8 mouse cellular contexts compared by ENCODE assay signal in genomic region chr6:135150311-135150710, GRCm38 (mm10). TPM values are rescaled to one million over a fixed set of nuclear protein-coding genes. Genes with fewer than 3 reads are reported as not detected.
DNase-seq lines count a peak whose midpoint lies in the region; ATAC-seq and TF ChIP-seq lines count a peak whose summit lies in the region.
"Had no signal": no experiment of that assay in that cellular context is flagged by ENCODE, and none has a peak within 500 bp of the region (broad histone marks: within the 10 kb centered on the region; RNA-seq: fewer than 3 reads in every experiment).

No protein-coding gene starts in this region.

- peaks cover 15% of the 10 kb centered on the region for H3K9me3 ChIP-seq in G1E (replicated peaks)
- 0 out of 2 replicates have a peak, but pooled peaks cover 2% of the 10 kb centered on the region for H3K9me3 ChIP-seq in limb, embryonic 11.5 days (ENCODE audit: control insufficient read depth, low read length)
- H3K9me3 ChIP-seq: embryonic facial prominence, embryonic 15.5 days had no signal

- H3K4me1 ChIP-seq in G1E (ENCODE audit: insufficient read depth, low read depth, low read length), result no peaks in the 10 kb centered on the region
- no peaks in the 10 kb centered on the region for H3K4me1 ChIP-seq in limb, embryonic 11.5 days (ENCODE audit: control insufficient read depth, insufficient read depth, low read length)
- H3K4me1 ChIP-seq: embryonic facial prominence, embryonic 15.5 days had no signal

- TF ChIP-seq POLR2A in brain, embryonic 14.5 days (IDR thresholded peaks at IDR 0.05; ENCODE audit: borderline replicate concordance, extremely low read depth, insufficient read depth, insufficient read length, poor library complexity, severe bottlenecking), result no peak

- no peak for DNase-seq in layer of hippocampus, adult 2 months (ENCODE audit: low spot score in 2 of 2)
- DNase-seq in layer of hippocampus, adult 9-10 months (ENCODE audit: low spot score), result no peak
- no peak for DNase-seq in G1E (ENCODE audit: low spot score)
- DNase-seq in brain, embryonic 14.5 days (ENCODE audit: low read depth), result peak; percentile 52
- peak; percentile 62 for DNase-seq in limb, embryonic 11.5 days (ENCODE audit: low spot score)
- DNase-seq in thymus, postnatal 36 days, result peak; percentile 23 to 26
- DNase-seq in layer of hippocampus, postnatal 14 days (ENCODE audit: low spot score in 2 of 2), result no peak

- peak overlapping the region; percentile 53; the same call in 1 of the 2 replicates for H3K27ac ChIP-seq in layer of hippocampus, adult 2 months
- no peak overlapping the region for H3K27ac ChIP-seq in limb, embryonic 11.5 days (replicated peaks; ENCODE audit: low read depth, low read length)
- H3K27ac ChIP-seq: embryonic facial prominence, embryonic 15.5 days had no signal

- 33% methylated on average over 5 of the region's 5 CpGs for WGBS in limb, embryonic 11.5 days

- H3K4me3 ChIP-seq in layer of hippocampus, adult 2 months, result no peak overlapping the region
- no peak overlapping the region for H3K4me3 ChIP-seq in G1E (ENCODE audit: low read depth, low read length)
- no peak overlapping the region for H3K4me3 ChIP-seq in limb, embryonic 11.5 days (ENCODE audit: low read depth, low read length)
- H3K4me3 ChIP-seq: embryonic facial prominence, embryonic 15.5 days had no signal

- no peak overlapping the region for H3K4me2 ChIP-seq in limb, embryonic 11.5 days (ENCODE audit: low read depth, severe bottlenecking)
- H3K4me2 ChIP-seq: embryonic facial prominence, embryonic 15.5 days had no signal

- H3K9ac ChIP-seq in limb, embryonic 11.5 days (ENCODE audit: low read length), result no peak overlapping the region
- H3K9ac ChIP-seq: embryonic facial prominence, embryonic 15.5 days had no signal

- ATAC-seq in G1E (ENCODE audit: extremely low read depth, insufficient number of reproducible peaks, low FRiP score, poor library complexity, severe bottlenecking), result 0 out of 2 replicates have a peak, but pooled peaks have one; percentile 30
- no peak for ATAC-seq in limb, embryonic 11.5 days (ENCODE audit: insufficient number of reproducible peaks, low FRiP score, low TSS enrichment, low read depth)

- peak; percentile 70 for TF ChIP-seq CTCF in layer of hippocampus, adult 2 months (conservative IDR thresholded peaks at IDR 0.05)
- 0 out of 2 replicates have a peak, but pooled peaks have one; percentile 5 for TF ChIP-seq CTCF in G1E (IDR thresholded peaks at IDR 0.05; ENCODE audit: low read depth, low read length)
- TF ChIP-seq CTCF in brain, embryonic 14.5 days (IDR thresholded peaks at IDR 0.05; ENCODE audit: borderline replicate concordance, extremely low read depth, insufficient read depth, insufficient read length), result peak; percentile 71

- H3K36me3 ChIP-seq in G1E (replicated peaks), result peaks cover 72% of the 10 kb centered on the region
- H3K36me3 ChIP-seq in limb, embryonic 11.5 days (ENCODE audit: control insufficient read depth, insufficient read depth, low read length), result no peaks in the 10 kb centered on the region
- H3K36me3 ChIP-seq: embryonic facial prominence, embryonic 15.5 days had no signal

- H3K27me3 ChIP-seq in G1E (ENCODE audit: insufficient read depth, low read length), result no peaks in the 10 kb centered on the region
- no peaks in the 10 kb centered on the region for H3K27me3 ChIP-seq in limb, embryonic 11.5 days (ENCODE audit: control insufficient read depth, insufficient read depth, low read length)
- H3K27me3 ChIP-seq: embryonic facial prominence, embryonic 15.5 days had no signal

RNA-seq across cellular contexts. Expression of gene Gprc5d, which starts 32.2 kb away (rescaled TPM):
- total RNA-seq in layer of hippocampus, adult 2 months (2021), result not detected
- total RNA-seq in G1E (2014; fragmentation: Nextera tagmentation) (not detected in 2 replicates), G1E (2017) (0.12 TPM in 1 of 2 replicates, not detected in the other)
- not detected in 2 replicates for polyA plus RNA-seq in G1E (2012)
- 0.08 TPM in 1 of 2 replicates, not detected in the other for polyA plus RNA-seq in brain, embryonic 14.5 days (2012; rRNA removed)
- not detected in 2 replicates for polyA plus RNA-seq in limb, embryonic 11.5 days (2014; fragmentation: Nextera tagmentation; extraction: Ambion mirVana)
- total RNA-seq in layer of hippocampus, postnatal 14 days (2021), result not detected

RNA-seq across cellular contexts. Expression of gene Fam234b, which starts 47.5 kb away (rescaled TPM):
- total RNA-seq in layer of hippocampus, adult 2 months (2021), result 100 to 1,000 TPM; 161 to 166 TPM
- total RNA-seq in G1E (2014; fragmentation: Nextera tagmentation) (26.3 and 37.3 TPM in 2 replicates), G1E (2017) (18.0 and 18.3 TPM in 2 replicates)
- polyA plus RNA-seq in G1E (2012), result 6.6 and 7.5 TPM in 2 replicates
- polyA plus RNA-seq in brain, embryonic 14.5 days (2012; rRNA removed), result 78.3 and 87.5 TPM in 2 replicates
- polyA plus RNA-seq in limb, embryonic 11.5 days (2014; fragmentation: Nextera tagmentation; extraction: Ambion mirVana), result 20.4 and 21.2 TPM in 2 replicates
- 100 to 1,000 TPM; 122 to 133 TPM for total RNA-seq in layer of hippocampus, postnatal 14 days (2021)

RNA-seq across cellular contexts. Expression of gene Hebp1, which starts 47.5 kb away (rescaled TPM):
- total RNA-seq in layer of hippocampus, adult 2 months (2021), result 10 to 100 TPM; 74.1 to 79.1 TPM
- total RNA-seq in G1E (2014; fragmentation: Nextera tagmentation), result 21.4 and 21.7 TPM in 2 replicates
- 42.0 and 45.4 TPM in 2 replicates for total RNA-seq in G1E (2017)
- 2.8 and 5.6 TPM in 2 replicates for polyA plus RNA-seq in G1E (2012)
- 5.5 and 7.2 TPM in 2 replicates for polyA plus RNA-seq in brain, embryonic 14.5 days (2012; rRNA removed)
- polyA plus RNA-seq in limb, embryonic 11.5 days (2014; fragmentation: Nextera tagmentation; extraction: Ambion mirVana), result 1.3 and 3.8 TPM in 2 replicates
- total RNA-seq in layer of hippocampus, postnatal 14 days (2021), result 10 to 100 TPM; 54.1 to 62.0 TPM

Comparison
In these comparisons a context has a peak if more than half of its experiments do, and no peak if none do; other contexts are left out.
1. DNase-seq: peak in brain, embryonic 14.5 days (single experiment), limb, embryonic 11.5 days (single experiment) and thymus, postnatal 36 days (2 of 2); none in layer of hippocampus, adult 2 months (0 of 2), layer of hippocampus, adult 9-10 months (single experiment), G1E (single experiment) and layer of hippocampus, postnatal 14 days (0 of 2).
2. CTCF ChIP-seq: peak in every context shown above with its lines; median percentile 71 in brain, embryonic 14.5 days; 70 in layer of hippocampus, adult 2 months; 5 in G1E.